ENCODE assay signal across 11 mouse cellular contexts in genomic region chr9:107308346-107309000, GRCm38 (mm10). TPM values are rescaled to one million over a fixed set of nuclear protein-coding genes. Genes with fewer than 3 reads are reported as not detected.
DNase-seq lines count a peak whose midpoint lies in the region; ATAC-seq lines count a peak whose summit lies in the region.
"Had no signal": no experiment of that assay in that cellular context is flagged by ENCODE, and none has a peak within 500 bp of the region (broad histone marks: within the 10 kb centered on the region; RNA-seq: fewer than 3 reads in every experiment).

No protein-coding gene starts in this region.

- no peak for DNase-seq in frontal cortex, adult 2 months (ENCODE audit: extremely low spot score in 1 of 2, low spot score in 1 of 2)
- no peak for DNase-seq in limb, embryonic 10.5 days (ENCODE audit: low spot score)
- DNase-seq in gastrocnemius, postnatal 14 days: peak; percentile 56
- DNase-seq in liver, embryonic 13.5 days: no peak
- DNase-seq: B cell, adult 2 months; embryo, embryonic 11 days; layer of hippocampus, adult 9-11 months had no signal

- H3K9me3 ChIP-seq in limb, embryonic 12.5 days: no peaks in the 10 kb centered on the region
- H3K9me3 ChIP-seq in limb, embryonic 10.5 days (replicated peaks): no peaks in the 10 kb centered on the region
- no peaks in the 10 kb centered on the region for H3K9me3 ChIP-seq in liver, embryonic 13.5 days (replicated peaks)
- H3K9me3 ChIP-seq in hindbrain, embryonic 12.5 days (replicated peaks): no peaks in the 10 kb centered on the region

- no peak overlapping the region for H3K4me2 ChIP-seq in limb, embryonic 12.5 days
- peak overlapping the region; percentile 55 for H3K4me2 ChIP-seq in liver, embryonic 13.5 days
- H3K4me2 ChIP-seq in hindbrain, embryonic 12.5 days (replicated peaks): no peak overlapping the region

- no peak overlapping the region for H3K4me3 ChIP-seq in limb, embryonic 12.5 days (replicated peaks)
- H3K4me3 ChIP-seq in limb, embryonic 10.5 days: no peak overlapping the region
- H3K4me3 ChIP-seq in liver, embryonic 13.5 days (replicated peaks): no peak overlapping the region
- no peak overlapping the region for H3K4me3 ChIP-seq in hindbrain, embryonic 12.5 days

- peak overlapping the region; percentile 2; the same call in 1 of the 2 replicates for H3K27ac ChIP-seq in limb, embryonic 12.5 days
- H3K27ac ChIP-seq in limb, embryonic 10.5 days: no peak overlapping the region
- 0 out of 2 replicates have a peak overlapping the region, but pooled peaks have one; percentile 78 for H3K27ac ChIP-seq in liver, embryonic 13.5 days
- H3K27ac ChIP-seq in hindbrain, embryonic 12.5 days: no peak overlapping the region

- intact Hi-C loops in gastrocnemius, postnatal 14 days (cut with DNase I; ENCODE audit: low total_unique reads): no loop called here

- H3K36me3 ChIP-seq in limb, embryonic 12.5 days: no peaks in the 10 kb centered on the region
- no peaks in the 10 kb centered on the region for H3K36me3 ChIP-seq in limb, embryonic 10.5 days
- H3K36me3 ChIP-seq in liver, embryonic 13.5 days: 0 out of 2 replicates have a peak, but pooled peaks cover 3% of the 10 kb centered on the region
- no peaks in the 10 kb centered on the region for H3K36me3 ChIP-seq in hindbrain, embryonic 12.5 days

- no peaks in the 10 kb centered on the region; the same call in 1 of the 2 replicates for H3K27me3 ChIP-seq in limb, embryonic 12.5 days
- H3K27me3 ChIP-seq in limb, embryonic 10.5 days (ENCODE audit: low read depth, poor library complexity, severe bottlenecking): no peaks in the 10 kb centered on the region
- no peaks in the 10 kb centered on the region for H3K27me3 ChIP-seq in liver, embryonic 13.5 days
- no peaks in the 10 kb centered on the region for H3K27me3 ChIP-seq in hindbrain, embryonic 12.5 days

- peaks cover 3% of the 10 kb centered on the region; the same call in 1 of the 2 replicates for H3K4me1 ChIP-seq in limb, embryonic 12.5 days (replicated peaks)
- H3K4me1 ChIP-seq in limb, embryonic 10.5 days: peaks cover 17% of the 10 kb centered on the region
- peaks cover 87% of the 10 kb centered on the region for H3K4me1 ChIP-seq in liver, embryonic 13.5 days (replicated peaks)
- no peaks in the 10 kb centered on the region for H3K4me1 ChIP-seq in hindbrain, embryonic 12.5 days

- peak; percentile 29; the same call in 1 of the 2 replicates for ATAC-seq in frontal cortex, adult (ENCODE audit: low TSS enrichment)
- ATAC-seq in limb, embryonic 12.5 days (ENCODE audit: insufficient number of reproducible peaks, insufficient read depth, low FRiP score, low TSS enrichment, low read depth): no peak
- no peak for ATAC-seq in liver, embryonic 13.5 days (ENCODE audit: low read depth)
- no peak for ATAC-seq in hindbrain, embryonic 12.5 days (ENCODE audit: low FRiP score)
- no peak for ATAC-seq in erythroblast, adult 5-6 weeks (replicated peaks; ENCODE audit: low FRiP score, poor library complexity, severe bottlenecking)

- H3K9ac ChIP-seq in limb, embryonic 12.5 days (replicated peaks): no peak overlapping the region
- H3K9ac ChIP-seq in liver, embryonic 13.5 days: peak overlapping the region; percentile 64
- H3K9ac ChIP-seq in hindbrain, embryonic 12.5 days: no peak overlapping the region

- 87% methylated on average over 9 of the region's 9 CpGs for WGBS in limb, embryonic 12.5 days
- WGBS in limb, embryonic 10.5 days: 83% methylated on average over 9 of the region's 9 CpGs
- WGBS in liver, embryonic 13.5 days (ENCODE audit: insufficient replicate concordance): 81% methylated on average over 9 of the region's 9 CpGs
- 87% methylated on average over 9 of the region's 9 CpGs for WGBS in hindbrain, embryonic 12.5 days

RNA-seq across cellular contexts. Expression of gene Cish, which starts 12.6 kb away (rescaled TPM):
- polyA plus RNA-seq in frontal cortex, adult 2 months (2012; rRNA removed): 5.3 and 7.1 TPM in 2 replicates
- polyA plus RNA-seq in limb, embryonic 12.5 days (2016; fragmentation: Nextera tagmentation; extraction: Ambion mirVana): 4.2 and 8.1 TPM in 2 replicates
- polyA plus RNA-seq in limb, embryonic 10.5 days (2016; fragmentation: Nextera tagmentation; extraction: Ambion mirVana): 4.3 and 5.1 TPM in 2 replicates
- 10 to 100 TPM; 17.2 to 23.8 TPM for total RNA-seq in gastrocnemius, postnatal 14 days (2021)
- 10.7 and 12.2 TPM in 2 replicates for polyA plus RNA-seq in liver, embryonic 13.5 days (2015; fragmentation: Nextera tagmentation; extraction: Ambion mirVana)
- polyA plus RNA-seq in hindbrain, embryonic 12.5 days (2016; fragmentation: Nextera tagmentation; extraction: Ambion mirVana): 6.8 and 8.0 TPM in 2 replicates
- 2.1 and 7.9 TPM in 2 replicates for total RNA-seq in erythroblast, adult 5-6 weeks (2015; ENCODE audit: low replicate concordance)
- total RNA-seq in erythroblast, adult 5-6 weeks (2017; ENCODE audit: low replicate concordance): 2.0 and 4.7 TPM in 2 replicates

RNA-seq across cellular contexts. Expression of gene Mapkapk3, which starts 18.8 kb away (rescaled TPM):
- 7.0 and 7.6 TPM in 2 replicates for polyA plus RNA-seq in frontal cortex, adult 2 months (2012; rRNA removed)
- 5.5 and 6.7 TPM in 2 replicates for polyA plus RNA-seq in limb, embryonic 12.5 days (2016; fragmentation: Nextera tagmentation; extraction: Ambion mirVana)
- polyA plus RNA-seq in limb, embryonic 10.5 days (2016; fragmentation: Nextera tagmentation; extraction: Ambion mirVana): 5.3 and 5.9 TPM in 2 replicates
- 10 to 100 TPM; 14.6 to 15.9 TPM for total RNA-seq in gastrocnemius, postnatal 14 days (2021)
- polyA plus RNA-seq in liver, embryonic 13.5 days (2015; fragmentation: Nextera tagmentation; extraction: Ambion mirVana): 9.1 and 10.2 TPM in 2 replicates
- polyA plus RNA-seq in hindbrain, embryonic 12.5 days (2016; fragmentation: Nextera tagmentation; extraction: Ambion mirVana): 3.9 and 5.0 TPM in 2 replicates
- total RNA-seq in erythroblast, adult 5-6 weeks (2015; ENCODE audit: low replicate concordance): 10.8 and 25.3 TPM in 2 replicates
- total RNA-seq in erythroblast, adult 5-6 weeks (2017; ENCODE audit: low replicate concordance): 25.1 and 41.4 TPM in 2 replicates

RNA-seq across cellular contexts. Expression of gene Hemk1, which starts 29.7 kb away (rescaled TPM):
- 31.9 and 39.1 TPM in 2 replicates for polyA plus RNA-seq in frontal cortex, adult 2 months (2012; rRNA removed)
- polyA plus RNA-seq in limb, embryonic 12.5 days (2016; fragmentation: Nextera tagmentation; extraction: Ambion mirVana): 10.6 and 11.6 TPM in 2 replicates
- polyA plus RNA-seq in limb, embryonic 10.5 days (2016; fragmentation: Nextera tagmentation; extraction: Ambion mirVana): 10.3 and 12.2 TPM in 2 replicates
- 10 to 100 TPM; 12.0 to 13.2 TPM for total RNA-seq in gastrocnemius, postnatal 14 days (2021)
- 3.6 and 3.8 TPM in 2 replicates for polyA plus RNA-seq in liver, embryonic 13.5 days (2015; fragmentation: Nextera tagmentation; extraction: Ambion mirVana)
- polyA plus RNA-seq in hindbrain, embryonic 12.5 days (2016; fragmentation: Nextera tagmentation; extraction: Ambion mirVana): 12.1 and 14.1 TPM in 2 replicates
- 2.7 TPM in 1 of 2 replicates, not detected in the other for total RNA-seq in erythroblast, adult 5-6 weeks (2015; ENCODE audit: low replicate concordance)
- total RNA-seq in erythroblast, adult 5-6 weeks (2017; ENCODE audit: low replicate concordance): 0.94 and 5.2 TPM in 2 replicates

RNA-seq across cellular contexts. Expression of gene 6430571L13Rik, which starts 31.9 kb away (rescaled TPM):
- 26.2 and 26.8 TPM in 2 replicates for polyA plus RNA-seq in frontal cortex, adult 2 months (2012; rRNA removed)
- 0.81 and 1.4 TPM in 2 replicates for polyA plus RNA-seq in limb, embryonic 12.5 days (2016; fragmentation: Nextera tagmentation; extraction: Ambion mirVana)
- polyA plus RNA-seq in limb, embryonic 10.5 days (2016; fragmentation: Nextera tagmentation; extraction: Ambion mirVana): 0.72 and 0.74 TPM in 2 replicates
- 10 to 100 TPM; 41.9 to 49.8 TPM for total RNA-seq in gastrocnemius, postnatal 14 days (2021)
- 0.03 and 0.09 TPM in 2 replicates for polyA plus RNA-seq in liver, embryonic 13.5 days (2015; fragmentation: Nextera tagmentation; extraction: Ambion mirVana)
- 3.6 and 4.7 TPM in 2 replicates for polyA plus RNA-seq in hindbrain, embryonic 12.5 days (2016; fragmentation: Nextera tagmentation; extraction: Ambion mirVana)
- total RNA-seq in erythroblast, adult 5-6 weeks (2015; ENCODE audit: low replicate concordance): not detected in 2 replicates
- total RNA-seq in erythroblast, adult 5-6 weeks (2017; ENCODE audit: low replicate concordance): not detected in 2 replicates

Comparison
In these comparisons a context has a peak if more than half of its experiments do, and no peak if none do; other contexts are left out.
1. H3K27ac ChIP-seq: peak in limb, embryonic 12.5 days (single experiment) and liver, embryonic 13.5 days (single experiment); none in limb, embryonic 10.5 days (single experiment) and hindbrain, embryonic 12.5 days (single experiment).